Mouse (Mus musculus) intestine, embryonic 14.5 days (tissue): Measurements from ENCODE around the gene Tle3. TPM values are rescaled to one million over a fixed set of nuclear protein-coding genes. Genes with fewer than 3 reads are reported as not detected.

Source experiments
- ATAC-seq: fragments of 200-750 bp; cut with Nextera tagmentation; replicated peaks from 2 replicates; pipeline ENCODE4 v1.8.0; 2017; ENCODE audit warnings: low read depth, moderate number of reproducible peaks, moderate TSS enrichment, moderate library complexity; ENCODE audit not compliant: low FRiP score, low TSS enrichment
- DNase-seq: peaks from one replicate; pipeline ENCODE4 v3.0.0-alpha.2; 2018; ENCODE audit warnings: low spot score
- H3K27ac ChIP-seq: fragments of 300-500 bp; sonication (generic); 2 replicates; pipeline ENCODE4 v1.5.1; 2014; ENCODE audit warnings: low read depth, mild to moderate bottlenecking, control low read depth
- H3K27me3 ChIP-seq: fragments of 300-500 bp; sonication (generic); replicated peaks from 2 replicates; pipeline ENCODE4 v1.6.1; 2014; ENCODE audit warnings: low read length, control low read depth; ENCODE audit not compliant: control insufficient read depth, insufficient read depth
- H3K36me3 ChIP-seq: fragments of 300-500 bp; sonication (generic); 2 replicates; pipeline ENCODE4 v1.6.1; 2014; ENCODE audit warnings: low read length, control low read depth; ENCODE audit not compliant: control insufficient read depth, insufficient read depth
- H3K4me1 ChIP-seq: fragments of 300-500 bp; sonication (generic); replicated peaks from 2 replicates; pipeline ENCODE4 v1.6.1; 2014; ENCODE audit warnings: low read length, control low read depth, mixed read lengths; ENCODE audit not compliant: control insufficient read depth, insufficient read depth
- H3K4me2 ChIP-seq: fragments of 300-500 bp; sonication (generic); 2 replicates; pipeline ENCODE4 v1.6.1; 2014; ENCODE audit warnings: low read length
- H3K4me3 ChIP-seq: fragments of 300-500 bp; sonication (generic); 2 replicates; pipeline ENCODE4 v1.5.1; 2014; ENCODE audit warnings: low read depth, low read length, control low read depth, mixed read lengths
- H3K9ac ChIP-seq: fragments of 300-500 bp; sonication (generic); 2 replicates; pipeline ENCODE4 v1.6.1; 2014; ENCODE audit warnings: mild to moderate bottlenecking, low read length
- H3K9me3 ChIP-seq: fragments of 300-500 bp; sonication (generic); 2 replicates; pipeline ENCODE4 v1.6.1; 2016; ENCODE audit warnings: low read length, control low read depth; ENCODE audit not compliant: control insufficient read depth
- WGBS: fragments of 180-500 bp; shearing (Covaris S2); extraction: QIAGEN DNeasy Blood & Tissue Kit; methylation state at CpG from one replicate; pipeline ENCODE4 v1.1.7; 2014; 5-methylcytosine and 5-hydroxymethylcytosine counted together
- polyA plus RNA-seq: library from polyadenylated mRNA; unstranded; fragments of >200 nt; fragmentation: Nextera tagmentation; extraction: Ambion mirVana; gene quantifications from 2 replicates; pipeline ENCODE4 v1.2.1, GENCODE M21; 2014

Gene Tle3
- polyA plus RNA-seq, 1 experiment from 2014 or later: 23.3 TPM

DNA sequence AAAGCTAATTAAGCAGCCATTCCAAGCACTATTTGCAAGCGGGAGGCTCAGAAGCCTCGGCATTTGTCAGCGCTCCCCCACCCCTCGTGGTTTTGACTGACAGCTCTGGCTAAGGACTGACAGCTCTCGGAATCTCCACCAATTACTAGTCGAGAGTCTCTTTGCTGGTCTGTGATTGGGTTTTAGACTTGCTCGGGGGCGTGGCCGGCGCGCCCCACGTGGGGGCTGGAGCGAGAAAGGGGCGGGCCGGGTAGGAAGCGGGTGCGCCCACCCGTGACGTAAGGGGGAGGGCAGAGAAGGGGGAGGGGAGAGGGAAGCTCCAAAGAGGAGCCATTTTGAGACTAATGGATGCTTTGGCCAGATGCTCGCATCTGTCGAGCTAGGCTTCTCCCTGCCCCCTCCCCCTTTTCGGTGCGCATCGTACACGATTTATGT is 1.7 kb upstream of the Tle3 start:
- peak; percentile 99 for DNase-seq
- H3K9me3 ChIP-seq: no peaks in the 10 kb centered on the region
- peak overlapping the region; percentile 97 for H3K4me2 ChIP-seq
- H3K27ac ChIP-seq: peak overlapping the region; percentile 88
- WGBS: under 1% methylated on average over 25 of the region's 25 CpGs
- peak overlapping the region; percentile 43 for H3K4me3 ChIP-seq
- H3K36me3 ChIP-seq: no peaks in the 10 kb centered on the region
- H3K4me1 ChIP-seq: peaks cover 49% of the 10 kb centered on the region
- ATAC-seq: peak; percentile 80
- H3K9ac ChIP-seq: peak overlapping the region; percentile 65
- peaks cover 7% of the 10 kb centered on the region; the same call in 1 of the 2 replicates for H3K27me3 ChIP-seq

DNA sequence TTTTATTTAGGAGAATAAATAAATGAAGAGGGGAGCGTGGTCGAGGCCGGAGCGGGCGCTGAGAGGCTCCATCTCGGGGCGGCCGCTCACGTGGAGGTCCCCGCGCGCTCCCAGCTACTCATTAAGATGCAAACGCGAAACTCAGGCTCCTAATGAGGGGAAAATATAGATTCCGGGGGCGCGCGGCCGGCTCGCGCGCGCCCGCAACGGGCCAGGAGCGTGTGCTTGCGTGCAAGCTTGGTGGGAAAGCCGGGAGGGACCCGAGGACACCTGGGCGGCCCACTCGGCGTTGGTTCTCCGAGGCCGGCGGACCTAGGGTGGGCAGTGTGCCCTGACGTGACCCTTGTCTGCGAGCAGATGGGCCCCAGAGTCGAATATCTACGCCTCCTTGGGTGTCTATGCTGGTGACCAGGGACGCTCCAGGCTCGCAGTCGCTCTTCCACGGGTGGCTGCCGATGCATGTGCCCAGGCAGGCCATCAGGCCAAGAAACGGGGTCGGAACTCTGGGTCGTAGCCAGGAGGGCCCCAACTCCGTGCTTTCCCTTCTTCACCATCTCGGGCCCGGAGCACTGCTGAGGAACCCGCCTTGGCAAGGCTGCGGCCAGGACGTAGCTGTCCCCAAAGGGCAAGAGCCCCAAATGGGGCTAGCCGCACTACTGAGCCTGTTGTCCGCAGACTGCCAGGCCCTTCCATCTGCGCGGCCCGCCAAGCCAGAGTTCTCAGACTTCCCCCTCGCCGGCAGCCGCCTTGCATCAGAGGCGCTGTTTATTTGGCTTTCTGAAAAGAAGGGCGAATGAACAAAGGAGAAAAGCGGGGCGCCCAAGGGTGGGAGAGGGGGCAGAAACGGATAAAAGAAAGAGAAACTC is 1.0 kb upstream of the Tle3 start:
- Histone ChIP-seq H3K27me3 (peaks cover 7% of the 10 kb centered on the region; the same call in 1 of the 2 replicates), H3K9me3 (no peaks in the 10 kb centered on the region), H3K4me3 (peak overlapping the region; percentile 43), H3K4me1 (peaks cover 56% of the 10 kb centered on the region), H3K36me3 (no peaks in the 10 kb centered on the region), H3K4me2 (peak overlapping the region; percentile 97), H3K27ac (peak overlapping the region; percentile 88), H3K9ac (peak overlapping the region; percentile 65)
- DNase-seq (peak; percentile 88), ATAC-seq (peak; percentile 7; the same call in 1 of the 2 replicates)
- WGBS: 1% methylated on average over 66 of the region's 66 CpGs

GRCm38 (mm10) chr9:61372510-61372975 is 377 bp downstream of the Tle3 start:
- no peaks in the 10 kb centered on the region for H3K27me3 ChIP-seq
- ATAC-seq (peak; percentile 10), DNase-seq (peak; percentile 88)
- peaks cover 62% of the 10 kb centered on the region for H3K4me1 ChIP-seq
- H3K9ac ChIP-seq: peak overlapping the region; percentile 99
- H3K36me3 ChIP-seq: peaks cover 5% of the 10 kb centered on the region; the same call in 1 of the 2 replicates
- H3K9me3 ChIP-seq: no peaks in the 10 kb centered on the region
- H3K27ac ChIP-seq: peak overlapping the region; percentile 98
- peak overlapping the region; percentile 93 for H3K4me3 ChIP-seq
- WGBS: under 1% methylated on average over 41 of the region's 42 CpGs
- peak overlapping the region; percentile 52 for H3K4me2 ChIP-seq

- peak overlapping the region; percentile 52 for H3K4me2 ChIP-seq
- H3K9ac ChIP-seq: peak overlapping the region; percentile 99
- ATAC-seq (no peak), DNase-seq (peak; percentile 79)
- no peaks in the 10 kb centered on the region for H3K9me3 ChIP-seq
- H3K36me3 ChIP-seq: peaks cover 9% of the 10 kb centered on the region
- under 1% methylated on average over 57 of the region's 66 CpGs for whole genome bisulfite sequencing
- no peaks in the 10 kb centered on the region for H3K27me3 ChIP-seq
- H3K27ac ChIP-seq: peak overlapping the region; percentile 98
- peaks cover 61% of the 10 kb centered on the region for H3K4me1 ChIP-seq
- H3K4me3 ChIP-seq: peak overlapping the region; percentile 93
Measured at GRCm38 (mm10) chr9:61372976-61373633, 939 bp downstream of the Tle3 start.

DNA sequence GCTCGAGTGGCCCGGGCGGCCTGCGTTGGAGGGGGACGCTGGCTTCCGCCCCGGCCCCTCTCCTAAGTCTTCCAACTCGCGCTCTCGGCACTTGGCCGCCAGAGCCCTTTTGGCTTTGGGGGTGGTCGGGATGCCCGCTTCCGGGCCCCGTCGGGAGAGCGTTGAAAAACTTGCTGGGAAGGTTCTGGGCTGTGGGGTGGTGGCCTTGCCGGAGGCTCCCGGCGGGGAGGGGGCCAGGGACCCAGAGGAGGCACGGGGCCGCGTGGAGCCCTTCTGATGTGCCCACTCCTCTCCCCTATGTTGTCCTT is 1.4 kb downstream of the Tle3 start:
- no peak for ATAC-seq
- H3K4me1 ChIP-seq: peaks cover 62% of the 10 kb centered on the region
- H3K4me2 ChIP-seq: peak overlapping the region; percentile 52
- WGBS: 0% methylated on average over 23 of the region's 23 CpGs
- DNase-seq: peak; percentile 80
- peak overlapping the region; percentile 99 for H3K9ac ChIP-seq
- H3K4me3 ChIP-seq: peak overlapping the region; percentile 93
- peak overlapping the region; percentile 98 for H3K27ac ChIP-seq
- H3K27me3 ChIP-seq: no peaks in the 10 kb centered on the region
- peaks cover 14% of the 10 kb centered on the region for H3K36me3 ChIP-seq
- no peaks in the 10 kb centered on the region for H3K9me3 ChIP-seq

DNA sequence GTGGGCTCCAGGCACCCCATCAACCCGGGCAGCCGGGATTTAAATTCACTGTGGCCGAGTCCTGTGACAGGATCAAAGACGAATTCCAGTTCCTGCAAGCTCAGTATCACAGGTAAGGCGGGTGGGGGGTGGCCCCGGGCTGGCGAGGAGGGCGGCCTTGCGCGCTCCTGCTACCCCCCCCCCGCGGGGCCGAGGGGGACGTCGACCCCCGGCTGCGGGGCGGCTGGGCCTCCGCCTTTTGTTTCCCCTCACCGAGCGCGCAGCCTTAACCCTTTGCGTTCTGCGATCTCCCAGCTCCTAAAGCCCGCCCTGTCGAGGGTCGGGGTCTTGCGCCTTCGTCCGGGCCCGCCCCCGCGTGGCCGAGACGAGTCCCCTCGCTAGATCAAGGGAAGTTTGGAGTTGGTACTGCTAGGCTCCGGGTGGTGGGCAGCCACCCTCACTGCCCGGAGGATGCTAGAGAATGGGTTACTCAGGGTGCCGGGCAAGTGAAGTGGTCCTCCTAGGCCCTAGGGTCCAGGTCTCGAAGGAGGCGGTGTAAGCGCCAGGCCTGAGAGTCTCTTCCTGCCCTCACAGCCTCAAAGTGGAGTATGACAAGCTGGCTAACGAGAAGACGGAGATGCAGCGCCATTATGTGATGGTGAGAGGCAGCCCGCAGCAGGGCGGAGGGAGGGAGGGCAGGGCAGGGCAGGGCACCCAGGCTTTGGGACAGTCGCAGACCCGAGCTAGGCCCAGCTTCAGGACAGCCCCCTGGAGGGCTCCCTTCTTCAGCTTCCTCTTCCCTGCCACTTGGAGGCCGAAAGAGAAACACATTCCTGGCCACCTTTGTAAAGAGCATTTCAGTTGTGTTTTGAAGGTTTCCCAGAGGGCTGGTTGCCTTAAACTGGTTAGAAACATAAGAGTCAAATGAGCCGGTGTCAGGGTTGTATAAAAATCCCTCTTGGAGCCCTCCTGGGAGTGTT is 2.1 kb downstream of the Tle3 start:
- Histone ChIP-seq H3K27me3 (no peaks in the 10 kb centered on the region), H3K9me3 (no peaks in the 10 kb centered on the region), H3K27ac (peak overlapping the region; percentile 98), H3K4me1 (peaks cover 62% of the 10 kb centered on the region), H3K9ac (peak overlapping the region; percentile 99), H3K4me2 (peak overlapping the region; percentile 52), H3K36me3 (peaks cover 20% of the 10 kb centered on the region), H3K4me3 (peak overlapping the region; percentile 93)
- WGBS: 1% methylated on average over 48 of the region's 51 CpGs
- DNase-seq: peak; percentile 83
- ATAC-seq: no peak

DNA sequence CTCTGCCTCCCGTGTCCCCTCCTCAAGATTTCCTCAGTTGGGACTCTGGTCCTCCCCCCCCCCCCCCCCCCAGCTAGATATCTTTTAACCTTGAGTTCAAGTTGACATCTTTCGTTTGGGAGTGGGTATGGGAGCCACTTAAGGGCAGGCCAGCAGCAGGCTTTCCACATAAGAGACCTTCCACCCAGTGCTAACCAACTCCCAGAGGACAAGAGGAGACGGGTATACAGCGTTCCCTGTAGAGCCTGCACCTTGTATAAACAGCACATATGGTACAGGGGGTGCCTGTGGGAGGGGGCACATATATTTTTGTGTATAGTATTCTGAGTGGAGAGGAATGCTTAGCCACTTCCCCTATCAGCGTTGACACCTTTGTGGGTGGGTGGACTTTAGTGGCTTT is 2.8 kb downstream of the Tle3 start:
- no peak for ATAC-seq
- Histone ChIP-seq H3K27ac (no peak overlapping the region), H3K4me2 (peak overlapping the region; percentile 52), H3K9ac (peak overlapping the region; percentile 99; the same call in 1 of the 2 replicates), H3K27me3 (no peaks in the 10 kb centered on the region), H3K36me3 (peaks cover 22% of the 10 kb centered on the region), H3K4me1 (peaks cover 62% of the 10 kb centered on the region), H3K4me3 (peak overlapping the region; percentile 93), H3K9me3 (no peaks in the 10 kb centered on the region)
- no peak for DNase-seq
- 25% methylated on average over 5 of the region's 5 CpGs for WGBS
